Comparison of ENCODE assay signal across 8 mouse cellular contexts in genomic region chr6:124965747-124966146, GRCm38 (mm10). TPM values are rescaled to one million over a fixed set of nuclear protein-coding genes. Genes with fewer than 3 reads are reported as not detected.
DNase-seq lines count a peak whose midpoint lies in the region; ATAC-seq and TF ChIP-seq lines count a peak whose summit lies in the region.

No protein-coding gene starts in this region.

- H3K4me3 ChIP-seq in gastrocnemius, adult 2 months, result peak overlapping the region; percentile 92
- peak overlapping the region; percentile 55 for H3K4me3 ChIP-seq in thymus, adult 2 months (ENCODE audit: control insufficient read depth, insufficient read depth, low read length)
- H3K4me3 ChIP-seq in limb, embryonic 12.5 days (replicated peaks), result peak overlapping the region; percentile 73
- H3K4me3 ChIP-seq in stomach, embryonic 16.5 days (replicated peaks; ENCODE audit: low read length), result peak overlapping the region; percentile 80

- no peak for TF ChIP-seq POLR2A in thymus, adult 2 months (IDR thresholded peaks at IDR 0.05; ENCODE audit: control insufficient read depth, extremely low read depth, insufficient read depth, low read length, poor library complexity)

- DNase-seq in gastrocnemius, adult 2 months, result no peak
- no peak for DNase-seq in gastrocnemius, postnatal 25 days
- DNase-seq in thymus, adult 2 months, result no peak
- DNase-seq in thymus, postnatal 25 days, result no peak
- DNase-seq in spleen, postnatal 10 days (ENCODE audit: low spot score in 2 of 2), result no peak
- DNase-seq in adrenal gland, adult 2 months, result no peak

- 0 out of 2 replicates have a peak, but pooled peaks cover 4% of the 10 kb centered on the region for H3K9me3 ChIP-seq in limb, embryonic 12.5 days
- no peaks in the 10 kb centered on the region for H3K9me3 ChIP-seq in stomach, embryonic 16.5 days (replicated peaks; ENCODE audit: control insufficient read depth, low read length)

- peak overlapping the region; percentile 89 for H3K9ac ChIP-seq in limb, embryonic 12.5 days (replicated peaks)
- peak overlapping the region; percentile 98 for H3K9ac ChIP-seq in stomach, embryonic 16.5 days (ENCODE audit: low read length)

- intact Hi-C loops in gastrocnemius, adult 2 months (cut with DNase I), result loop anchor here (1.0 to 10.0 kb wide), 6 partner anchors 35 to 136 kb away; partner anchors contain the start of genes Cdca3, Ing4, P3h3 and Usp5

- H3K27me3 ChIP-seq in thymus, adult 2 months (ENCODE audit: control insufficient read depth, insufficient read depth, low read length), result no peaks in the 10 kb centered on the region
- H3K27me3 ChIP-seq in limb, embryonic 12.5 days, result no peaks in the 10 kb centered on the region
- H3K27me3 ChIP-seq in stomach, embryonic 16.5 days (ENCODE audit: control insufficient read depth, insufficient read depth, low read length), result no peaks in the 10 kb centered on the region

- peaks cover 7% of the 10 kb centered on the region for H3K4me1 ChIP-seq in thymus, adult 2 months (replicated peaks; ENCODE audit: control insufficient read depth, insufficient read depth, low read length)
- peaks cover 14% of the 10 kb centered on the region for H3K4me1 ChIP-seq in limb, embryonic 12.5 days (replicated peaks)
- peaks cover 10% of the 10 kb centered on the region; the same call in 1 of the 2 replicates for H3K4me1 ChIP-seq in stomach, embryonic 16.5 days (ENCODE audit: control insufficient read depth, insufficient read depth, low read length)

- ATAC-seq in limb, embryonic 12.5 days (ENCODE audit: insufficient number of reproducible peaks, insufficient read depth, low FRiP score, low TSS enrichment, low read depth), result peak; percentile 4; the same call in 1 of the 2 replicates
- no peak for ATAC-seq in stomach, embryonic 16.5 days (ENCODE audit: insufficient read depth, low FRiP score)

- no peak for TF ChIP-seq CTCF in gastrocnemius, adult 2 months (IDR thresholded peaks at IDR 0.05)
- no peak for TF ChIP-seq CTCF in thymus, adult 2 months (IDR thresholded peaks at IDR 0.05; ENCODE audit: borderline replicate concordance, control insufficient read depth, extremely low read depth, insufficient read depth, low read length, poor library complexity)

- WGBS in thymus, adult 2 months, result under 1% methylated on average over 15 of the region's 15 CpGs
- 16% methylated on average over 15 of the region's 15 CpGs for WGBS in limb, embryonic 12.5 days
- WGBS in stomach, embryonic 16.5 days, result 11% methylated on average over 15 of the region's 15 CpGs

- H3K27ac ChIP-seq in gastrocnemius, adult 2 months, result peak overlapping the region; percentile 94
- peak overlapping the region; percentile 86 for H3K27ac ChIP-seq in thymus, adult 2 months (ENCODE audit: control insufficient read depth, insufficient read depth, low read length)
- peak overlapping the region; percentile 91 for H3K27ac ChIP-seq in limb, embryonic 12.5 days
- peak overlapping the region; percentile 91 for H3K27ac ChIP-seq in stomach, embryonic 16.5 days (ENCODE audit: low read length)

- no peaks in the 10 kb centered on the region for H3K36me3 ChIP-seq in thymus, adult 2 months (ENCODE audit: control insufficient read depth, insufficient read depth, low read length)
- H3K36me3 ChIP-seq in limb, embryonic 12.5 days, result peaks cover 33% of the 10 kb centered on the region
- 0 out of 2 replicates have a peak, but pooled peaks cover 7% of the 10 kb centered on the region for H3K36me3 ChIP-seq in stomach, embryonic 16.5 days (ENCODE audit: control insufficient read depth, insufficient read depth, low read length)

- peak overlapping the region; percentile 92 for H3K4me2 ChIP-seq in limb, embryonic 12.5 days
- peak overlapping the region; percentile 96 for H3K4me2 ChIP-seq in stomach, embryonic 16.5 days (ENCODE audit: low read depth, low read length)

RNA-seq across cellular contexts. Expression of gene Cops7a, which starts 0.4 kb away (rescaled TPM):
- total RNA-seq in gastrocnemius, adult 2 months (2021), result 100 to 1,000 TPM; 108 to 115 TPM
- 10 to 100 TPM; 96.2 to 99.0 TPM for total RNA-seq in gastrocnemius, postnatal 25 days (2021)
- 168 and 199 TPM in 2 replicates for polyA plus RNA-seq in thymus, adult 2 months (2012; rRNA removed)
- 114 and 124 TPM in 2 replicates for polyA plus RNA-seq in limb, embryonic 12.5 days (2016; fragmentation: Nextera tagmentation; extraction: Ambion mirVana)
- polyA plus RNA-seq in stomach, embryonic 16.5 days (2015; fragmentation: Nextera tagmentation; extraction: Ambion mirVana), result 140 and 156 TPM in 2 replicates
- total RNA-seq in adrenal gland, adult 2 months (2021), result 100 to 1,000 TPM; 128 to 152 TPM
- 220 and 384 TPM in 2 replicates for polyA plus RNA-seq in adrenal gland, adult 2 months (2012; rRNA removed)

RNA-seq across cellular contexts. Expression of gene Pianp, which starts 30.7 kb away (rescaled TPM):
- total RNA-seq in gastrocnemius, adult 2 months (2021), result under 1 TPM; 0.22 to 0.41 TPM
- total RNA-seq in gastrocnemius, postnatal 25 days (2021), result not detected
- 5.1 and 5.5 TPM in 2 replicates for polyA plus RNA-seq in thymus, adult 2 months (2012; rRNA removed)
- 5.0 and 5.8 TPM in 2 replicates for polyA plus RNA-seq in limb, embryonic 12.5 days (2016; fragmentation: Nextera tagmentation; extraction: Ambion mirVana)
- 4.0 and 4.2 TPM in 2 replicates for polyA plus RNA-seq in stomach, embryonic 16.5 days (2015; fragmentation: Nextera tagmentation; extraction: Ambion mirVana)
- total RNA-seq in adrenal gland, adult 2 months (2021), result 1 to 10 TPM in 1 of 2 experiments, under 1 TPM in 1; 0.89 to 2.0 TPM
- polyA plus RNA-seq in adrenal gland, adult 2 months (2012; rRNA removed), result 4.2 and 9.0 TPM in 2 replicates

RNA-seq across cellular contexts. Expression of gene Mlf2, which starts 34.6 kb away (rescaled TPM):
- total RNA-seq in gastrocnemius, adult 2 months (2021), result 100 to 1,000 TPM; 202 to 204 TPM
- 100 to 1,000 TPM; 207 to 210 TPM for total RNA-seq in gastrocnemius, postnatal 25 days (2021)
- 404 and 428 TPM in 2 replicates for polyA plus RNA-seq in thymus, adult 2 months (2012; rRNA removed)
- polyA plus RNA-seq in limb, embryonic 12.5 days (2016; fragmentation: Nextera tagmentation; extraction: Ambion mirVana), result 401 and 407 TPM in 2 replicates
- 283 and 299 TPM in 2 replicates for polyA plus RNA-seq in stomach, embryonic 16.5 days (2015; fragmentation: Nextera tagmentation; extraction: Ambion mirVana)
- 100 to 1,000 TPM; 269 to 320 TPM for total RNA-seq in adrenal gland, adult 2 months (2021)
- 390 and 451 TPM in 2 replicates for polyA plus RNA-seq in adrenal gland, adult 2 months (2012; rRNA removed)

RNA-seq across cellular contexts. Expression of gene Zfp384, which starts 43.2 kb away (rescaled TPM):
- 10 to 100 TPM; 24.4 to 28.0 TPM for total RNA-seq in gastrocnemius, adult 2 months (2021)
- total RNA-seq in gastrocnemius, postnatal 25 days (2021), result 10 to 100 TPM; 18.5 to 19.3 TPM
- polyA plus RNA-seq in thymus, adult 2 months (2012; rRNA removed), result 117 and 126 TPM in 2 replicates
- polyA plus RNA-seq in limb, embryonic 12.5 days (2016; fragmentation: Nextera tagmentation; extraction: Ambion mirVana), result 18.5 and 24.7 TPM in 2 replicates
- 9.3 and 12.8 TPM in 2 replicates for polyA plus RNA-seq in stomach, embryonic 16.5 days (2015; fragmentation: Nextera tagmentation; extraction: Ambion mirVana)
- 10 to 100 TPM; 38.5 to 56.9 TPM for total RNA-seq in adrenal gland, adult 2 months (2021)
- polyA plus RNA-seq in adrenal gland, adult 2 months (2012; rRNA removed), result 70.6 and 98.2 TPM in 2 replicates

RNA-seq across cellular contexts. Expression of gene Ptms, which starts 45.8 kb away (rescaled TPM):
- 10 to 100 TPM; 65.5 to 99.4 TPM for total RNA-seq in gastrocnemius, adult 2 months (2021)
- 100 to 1,000 TPM; 126 to 152 TPM for total RNA-seq in gastrocnemius, postnatal 25 days (2021)
- polyA plus RNA-seq in thymus, adult 2 months (2012; rRNA removed), result 1,595 and 1,797 TPM in 2 replicates
- polyA plus RNA-seq in limb, embryonic 12.5 days (2016; fragmentation: Nextera tagmentation; extraction: Ambion mirVana), result 325 and 346 TPM in 2 replicates
- 177 and 180 TPM in 2 replicates for polyA plus RNA-seq in stomach, embryonic 16.5 days (2015; fragmentation: Nextera tagmentation; extraction: Ambion mirVana)
- total RNA-seq in adrenal gland, adult 2 months (2021), result 100 to 1,000 TPM; 828 to 858 TPM
- 2,208 and 2,873 TPM in 2 replicates for polyA plus RNA-seq in adrenal gland, adult 2 months (2012; rRNA removed)
